Mouse (Mus musculus): ENCODE data around the gene Krt5.

GRCm38 (mm10) chr15:101708683-101709082, 4.0 kb downstream of the Krt5 start:
- TF ChIP-seq POLR2A (IDR thresholded peaks at IDR 0.05; ENCODE audit: borderline replicate concordance, extremely low read depth, low read depth, low read length), result no peak
- no peak for TF ChIP-seq CTCF (IDR thresholded peaks at IDR 0.05; ENCODE audit: insufficient read depth, low read length)
